Mouse (Mus musculus): ENCODE data around the gene Creb3l2. TPM values are rescaled to one million over a fixed set of nuclear protein-coding genes. Genes with fewer than 3 reads are reported as not detected.
"Not testable (repeated sequence)": the region's sequence is repeated elsewhere in the genome, so short reads cannot be mapped to it uniquely, and the experiment has no call there.

Gene Creb3l2
- total RNA-seq, 2 experiments from 2014 or later: 6.1 to 8.1 TPM

GRCm38 (mm10) chr6:37387281-37387680 is 54.7 kb downstream of the Creb3l2 start:
- DNase-seq (ENCODE audit: low spot score in 2 of 2): no peak
- intact Hi-C loops (cut with DNase I): no loop called here

DNA sequence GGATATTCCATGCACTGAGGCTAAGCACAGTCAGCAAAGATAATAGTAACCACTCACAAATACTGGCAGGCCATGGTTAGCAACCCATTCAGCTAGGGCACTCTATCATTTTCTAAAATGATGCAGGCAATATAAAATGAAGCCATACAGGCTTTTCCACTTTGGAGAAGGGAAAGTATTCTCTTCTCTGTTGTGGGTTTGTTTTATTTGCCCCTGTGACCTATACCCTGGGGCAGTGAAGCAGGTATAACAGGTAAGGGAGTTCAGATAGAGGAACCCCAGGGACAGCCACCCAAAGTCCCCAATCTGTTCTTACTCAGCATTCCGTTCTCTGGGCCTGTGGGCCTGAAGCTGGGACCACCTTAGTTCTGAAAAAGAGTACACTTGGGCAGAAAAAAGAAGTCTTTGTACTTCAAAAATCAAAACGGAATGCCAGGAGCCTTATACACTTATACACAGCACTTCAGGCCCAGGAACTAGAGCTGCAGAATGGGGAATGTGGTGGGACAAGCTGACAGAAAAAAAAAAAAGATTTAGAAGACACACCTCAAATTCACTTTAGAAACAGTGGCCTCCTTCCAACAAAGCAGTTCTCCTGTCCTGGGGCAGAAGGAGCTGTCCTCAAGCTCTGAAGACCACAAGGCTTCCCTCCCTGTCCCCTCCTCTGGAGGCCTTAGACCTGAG is 56.2 kb downstream of the Creb3l2 start:
- intact Hi-C loops (cut with DNase I): no loop called here
- DNase-seq (ENCODE audit: low spot score in 2 of 2): no peak

DNA sequence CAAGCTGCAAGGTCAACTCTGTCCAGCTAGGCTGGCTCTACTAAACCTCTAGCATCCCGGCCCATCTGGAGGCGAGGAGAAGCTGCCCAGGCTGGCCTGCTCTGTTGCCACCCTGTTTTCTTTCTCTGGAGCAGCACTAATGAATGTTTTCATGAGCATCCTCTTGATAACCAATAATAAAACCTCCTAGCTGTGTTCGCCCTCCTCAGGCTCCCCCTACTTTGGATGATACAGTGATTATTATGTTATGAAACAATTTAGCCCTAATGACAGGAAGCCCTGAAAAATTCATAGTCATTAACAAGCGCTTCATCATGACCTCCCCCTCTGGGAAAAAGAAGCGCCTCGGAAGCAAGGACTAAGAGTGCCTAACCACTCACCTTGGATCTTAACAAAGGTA is 59.2 kb downstream of the Creb3l2 start:
- DNase-seq (ENCODE audit: low spot score in 2 of 2): no peak
- intact Hi-C loops (cut with DNase I): no loop called here

DNA sequence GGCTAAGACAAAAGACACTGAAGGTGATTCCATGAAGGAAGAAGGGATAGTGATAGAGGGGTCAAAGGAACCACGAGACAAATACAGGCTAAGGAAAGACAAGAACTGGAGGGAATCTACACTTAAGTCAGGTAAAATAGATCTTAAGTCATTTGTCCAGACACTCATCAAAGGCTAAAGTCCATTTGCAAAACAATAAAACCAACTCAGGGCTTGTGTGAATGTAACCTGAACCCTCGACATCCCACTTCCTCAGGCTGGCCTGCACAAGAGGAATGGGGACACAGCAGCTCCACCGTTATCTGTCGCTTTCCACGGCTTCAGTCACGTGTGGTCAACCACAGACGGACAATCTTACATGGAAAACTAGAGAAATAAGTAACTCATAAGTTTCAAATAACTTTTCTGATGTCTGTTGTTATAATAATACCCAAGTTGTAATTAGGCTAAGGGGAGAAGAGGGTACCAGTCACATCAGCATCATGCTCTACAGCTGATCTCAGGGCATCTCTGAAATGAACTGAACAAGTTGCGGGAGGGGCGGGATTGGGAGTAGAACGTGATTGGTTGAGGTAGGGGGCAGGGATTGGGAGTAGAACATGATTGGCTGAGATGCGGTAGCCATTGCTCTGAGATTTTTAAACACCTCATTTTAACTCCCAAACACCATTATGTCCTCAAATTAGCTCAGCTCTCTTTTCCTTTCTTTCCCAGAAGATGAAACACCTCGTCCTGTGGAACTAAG is 63.9 kb downstream of the Creb3l2 start:
- no peak for DNase-seq (ENCODE audit: low spot score in 2 of 2)
- intact Hi-C loops (cut with DNase I): no loop called here

GRCm38 (mm10) chr6:37377387-37377786 is 64.6 kb downstream of the Creb3l2 start:
- intact Hi-C loops (cut with DNase I); DNase-seq (ENCODE audit: low spot score in 2 of 2): not testable (repeated sequence)

GRCm38 (mm10) chr6:37375452-37375851 is 66.5 kb downstream of the Creb3l2 start:
- no peak for DNase-seq (ENCODE audit: low spot score in 2 of 2)
- intact Hi-C loops (cut with DNase I): no loop called here

- DNase-seq (ENCODE audit: low spot score in 2 of 2): no peak
- intact Hi-C loops (cut with DNase I): loop anchor here (5.0 kb wide), 1 partner anchor 76 kb away; no protein-coding TSS in a partner anchor
These were observed 70.6 kb downstream of the Creb3l2 start for GRCm38 (mm10) chr6:37371341-37371740.

GRCm38 (mm10) chr6:37370566-37370965 is 71.4 kb downstream of the Creb3l2 start:
- DNase-seq (ENCODE audit: low spot score in 2 of 2): no peak
- intact Hi-C loops (cut with DNase I): loop anchor here (5.0 kb wide), 1 partner anchor 77 kb away; no protein-coding TSS in a partner anchor

- intact Hi-C loops (cut with DNase I): loop anchor here (5.0 kb wide), 1 partner anchor 78 kb away; no protein-coding TSS in a partner anchor
- DNase-seq (ENCODE audit: low spot score in 2 of 2): no peak
These were observed 72.2 kb downstream of the Creb3l2 start for GRCm38 (mm10) chr6:37369750-37370149.

DNA sequence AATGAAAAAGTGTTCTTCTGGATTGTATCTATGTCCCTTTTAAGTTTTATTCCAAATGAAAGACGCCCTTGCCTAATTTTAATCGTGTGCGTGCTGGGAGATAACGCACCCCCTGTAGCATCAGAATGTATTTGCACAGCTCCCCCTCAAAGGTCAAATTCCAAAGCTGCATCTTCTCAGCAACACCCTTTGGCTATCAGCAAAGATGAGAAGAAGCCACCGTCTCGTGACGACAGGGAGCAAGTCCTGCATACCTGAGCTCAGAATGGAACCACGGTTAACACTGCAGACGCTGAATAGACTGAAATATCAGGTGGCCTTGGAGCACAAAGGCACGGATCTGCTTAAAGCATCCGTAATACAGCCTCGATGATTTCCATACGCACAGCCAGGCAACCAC is 73.7 kb downstream of the Creb3l2 start:
- intact Hi-C loops (cut with DNase I): no loop called here
- no peak for DNase-seq (ENCODE audit: low spot score in 2 of 2)

- intact Hi-C loops (cut with DNase I): no loop called here
- DNase-seq (ENCODE audit: low spot score in 2 of 2): no peak
These were observed 75.0 kb downstream of the Creb3l2 start for GRCm38 (mm10) chr6:37366991-37367390.

- intact Hi-C loops (cut with DNase I): no loop called here
- DNase-seq (ENCODE audit: low spot score in 2 of 2): no peak
These were observed 76.8 kb downstream of the Creb3l2 start for GRCm38 (mm10) chr6:37365179-37365578.

- intact Hi-C loops (cut with DNase I): no loop called here
- no peak for DNase-seq (ENCODE audit: low spot score in 2 of 2)
These were observed 77.6 kb downstream of the Creb3l2 start for GRCm38 (mm10) chr6:37364361-37364760.

DNA sequence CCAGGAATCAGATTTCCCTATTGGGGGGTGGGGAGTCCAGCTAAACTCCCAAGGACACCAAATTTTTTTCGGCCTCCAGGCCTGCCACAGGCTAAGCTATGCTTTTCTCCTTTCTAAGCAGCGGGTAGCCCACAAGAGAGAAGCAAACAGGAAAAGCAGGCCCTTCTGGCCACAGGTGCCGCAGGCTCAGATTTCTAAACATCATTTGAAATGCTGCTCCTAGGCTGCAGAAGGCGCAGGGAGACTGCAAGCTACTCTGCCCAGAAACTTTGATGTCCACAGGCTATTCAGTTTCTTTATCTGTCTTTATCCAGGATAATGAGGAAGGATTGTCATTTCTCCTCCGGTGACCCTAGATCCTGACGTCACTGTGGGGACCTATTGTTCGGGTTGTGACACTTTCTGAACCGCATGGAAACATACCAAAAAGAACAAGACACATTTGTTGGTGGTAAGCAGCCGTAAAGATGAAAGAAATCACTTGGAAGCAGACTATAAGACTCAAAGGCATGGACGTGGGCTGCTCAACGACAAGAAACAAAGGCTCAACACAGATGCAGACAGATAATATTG is 81.0 kb downstream of the Creb3l2 start:
- no peak for DNase-seq (ENCODE audit: low spot score in 2 of 2)
- intact Hi-C loops (cut with DNase I): no loop called here

GRCm38 (mm10) chr6:37354449-37355179 is 87.3 kb downstream of the Creb3l2 start:
- DNase-seq (ENCODE audit: low spot score in 2 of 2): peak; percentile 52 to 64

DNA sequence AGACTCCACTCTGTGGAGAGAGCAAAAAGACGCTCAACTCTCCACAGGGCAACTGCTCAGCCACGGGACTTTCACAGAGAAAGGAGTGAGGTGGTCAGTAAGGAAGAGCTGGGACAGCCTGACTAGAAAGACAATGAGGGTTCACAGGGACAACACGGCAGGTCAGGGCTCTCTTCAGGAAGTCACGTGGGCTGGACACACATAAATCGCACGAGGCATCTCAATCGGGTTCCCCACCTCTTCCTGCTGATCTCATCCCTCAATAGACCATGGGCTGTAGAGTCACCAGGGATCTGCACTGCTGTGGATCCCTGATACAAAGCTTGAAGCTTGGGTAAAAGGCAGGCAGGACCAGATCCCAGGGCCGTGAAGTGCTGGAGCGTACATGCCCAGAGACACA is 88.3 kb downstream of the Creb3l2 start:
- no peak for DNase-seq (ENCODE audit: low spot score in 2 of 2)
- intact Hi-C loops (cut with DNase I): loop anchor here (1.0 to 5.0 kb wide), 2 partner anchors 56 to 95 kb away; no protein-coding TSS in a partner anchor

More at GRCm38 (mm10) chr6:37354449-37355179, 87.3 kb downstream of the Creb3l2 start:
- intact Hi-C loops (cut with DNase I): loop anchor here (1.0 to 5.0 kb wide), 2 partner anchors 57 to 94 kb away; no protein-coding TSS in a partner anchor

DNA sequence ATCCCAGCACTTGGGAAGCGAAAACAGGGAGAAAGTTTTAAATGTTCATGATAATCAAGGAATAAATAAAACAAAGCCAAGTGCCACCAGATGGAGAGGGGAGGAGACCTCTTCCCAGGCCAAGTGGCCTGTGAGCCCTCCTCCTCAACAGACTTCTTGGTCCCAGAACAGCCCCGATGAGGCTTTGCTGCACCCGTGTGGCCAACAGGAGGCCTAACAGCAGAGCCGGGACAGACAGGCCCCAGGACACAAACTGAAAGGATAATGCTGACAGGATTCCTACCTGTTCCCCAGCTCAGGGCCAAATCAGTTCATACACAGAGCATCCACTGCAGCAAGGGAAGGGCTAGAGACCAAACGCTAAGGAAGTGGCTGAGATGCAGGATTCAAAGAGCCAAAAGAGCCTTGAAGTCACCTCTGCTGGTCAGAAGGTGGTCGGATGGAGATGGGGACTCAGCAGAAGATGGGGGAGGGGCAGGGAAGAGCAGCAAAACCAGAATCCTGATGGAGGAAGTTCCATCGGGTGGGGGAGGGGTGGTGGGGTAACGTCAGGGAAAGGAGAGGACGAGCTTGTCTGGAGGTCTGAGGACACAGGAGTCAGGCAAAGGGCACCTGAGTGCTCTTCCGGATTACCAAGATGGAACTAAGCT is 90.1 kb downstream of the Creb3l2 start:
- intact Hi-C loops (cut with DNase I): loop anchor here (1.0 to 5.0 kb wide), 3 partner anchors 55 to 298 kb away; no protein-coding TSS in a partner anchor
- peak; percentile 50 to 53 for DNase-seq (ENCODE audit: low spot score in 2 of 2)

GRCm38 (mm10) chr6:37350315-37350714 is 91.6 kb downstream of the Creb3l2 start:
- intact Hi-C loops (cut with DNase I): loop anchor here (5.0 kb wide), 1 partner anchor 53 kb away; no protein-coding TSS in a partner anchor
- DNase-seq (ENCODE audit: low spot score in 2 of 2): no peak

DNA sequence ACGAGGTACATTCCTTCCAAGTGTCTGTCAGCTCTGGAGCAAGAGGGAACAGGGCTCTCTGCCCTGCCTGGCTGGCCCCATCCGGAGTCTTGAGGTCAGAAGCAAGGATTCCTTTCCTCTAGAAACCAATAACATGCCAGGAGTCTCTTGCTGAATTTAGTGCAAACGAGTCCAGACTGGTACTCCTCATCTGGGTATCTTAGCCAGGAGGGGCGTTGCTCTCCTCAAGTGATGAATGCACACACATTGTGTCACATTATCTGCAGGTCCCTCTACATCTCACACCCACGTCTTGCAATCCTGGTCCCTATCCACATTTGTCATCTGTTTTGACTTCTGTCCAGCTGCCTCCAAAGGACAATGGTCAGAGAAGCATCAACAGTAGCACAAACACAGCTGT is 94.3 kb downstream of the Creb3l2 start:
- no peak for DNase-seq (ENCODE audit: low spot score in 2 of 2)
- intact Hi-C loops (cut with DNase I): no loop called here
